Mouse (Mus musculus) brain, embryonic 18.5 days (tissue): ENCODE results near the gene Il4ra.

ENCODE experiments used
- DNase-seq: peaks from one replicate; pipeline ENCODE4 v3.0.0-alpha.2; 2012; ENCODE audit warnings: low read depth, low spot score

Gene Il4ra

DNA sequence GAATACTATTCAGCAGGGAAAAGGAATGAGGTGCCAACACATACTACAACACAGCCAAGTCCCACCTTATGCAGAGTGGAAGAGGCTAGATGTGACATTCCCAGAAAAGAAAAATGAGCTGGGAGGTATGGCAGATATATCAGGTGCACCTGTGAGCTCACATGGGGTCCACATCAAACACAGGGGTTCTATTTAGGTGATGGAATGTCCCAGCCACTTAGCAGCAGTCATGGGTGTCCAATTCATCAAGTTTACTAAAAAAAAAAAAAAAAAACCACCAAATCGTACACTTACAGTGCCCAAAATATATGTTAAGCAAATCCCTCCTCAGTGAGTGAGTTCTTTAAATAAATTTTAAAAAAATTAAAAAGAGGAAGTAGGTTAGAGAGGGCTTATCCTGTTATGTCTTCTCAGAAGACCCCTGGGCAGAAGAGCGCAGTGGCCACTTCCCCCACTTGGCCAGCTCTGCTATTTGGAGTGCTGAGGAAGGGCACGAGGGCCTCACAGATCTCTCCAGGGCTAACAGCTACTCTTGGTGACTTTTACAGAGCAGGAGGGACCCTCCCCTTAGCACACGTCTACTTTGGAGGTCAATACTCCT lies 47.6 kb downstream of the Il4ra start:
- DNase-seq: no peak

DNA sequence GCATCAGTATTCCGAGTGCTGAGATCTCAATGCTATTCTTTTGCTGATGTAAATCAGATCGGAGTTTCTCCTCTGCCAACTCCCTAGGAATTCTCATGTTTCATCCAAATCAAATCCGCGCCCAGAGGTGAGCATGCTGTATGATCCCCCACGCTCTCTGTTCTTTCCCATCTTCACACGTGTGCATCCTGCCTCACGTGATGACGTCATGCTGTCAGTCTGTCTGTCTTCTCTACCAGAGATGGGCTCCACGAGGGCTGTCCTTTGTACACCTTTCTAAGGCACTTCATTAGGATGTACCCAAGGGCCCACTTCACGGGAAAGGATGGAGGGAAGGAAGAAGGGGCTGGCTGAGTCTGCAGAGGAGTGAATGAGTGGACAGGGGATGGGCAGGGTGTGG lies 48.2 kb downstream of the Il4ra start:
- no peak for DNase-seq

DNA sequence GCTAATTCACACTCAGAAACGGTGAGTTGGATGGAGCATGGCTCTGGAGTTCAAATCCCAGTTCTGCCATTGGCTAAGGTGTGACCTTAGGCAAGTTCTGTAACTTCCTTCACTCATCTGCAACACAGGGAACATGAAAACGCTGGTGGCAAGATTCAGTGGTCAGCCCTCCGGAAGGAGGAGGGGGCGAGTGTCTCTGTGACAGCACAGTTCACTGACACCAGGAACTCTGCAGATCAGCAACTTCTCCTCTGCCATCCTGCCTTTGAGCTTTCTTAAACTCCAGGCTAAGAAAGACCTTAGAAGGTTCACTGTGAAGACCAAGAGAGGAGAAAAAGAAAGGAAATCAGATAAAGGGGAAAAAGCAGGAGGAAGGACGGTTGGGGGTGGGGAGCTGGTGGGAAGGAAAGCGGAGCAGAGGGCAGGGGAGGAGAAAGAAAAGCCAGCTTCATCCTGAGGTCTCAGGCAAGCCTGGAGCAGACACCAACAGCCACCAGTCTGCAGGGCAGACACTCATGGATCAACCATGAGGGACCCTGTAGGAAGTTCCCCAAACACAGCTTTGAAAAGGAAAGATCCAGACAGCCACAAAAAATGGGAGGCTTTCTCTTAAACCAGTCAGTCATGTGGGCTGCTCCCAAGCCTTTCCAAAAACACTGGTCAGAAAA lies 48.8 kb downstream of the Il4ra start:
- no peak for DNase-seq

DNA sequence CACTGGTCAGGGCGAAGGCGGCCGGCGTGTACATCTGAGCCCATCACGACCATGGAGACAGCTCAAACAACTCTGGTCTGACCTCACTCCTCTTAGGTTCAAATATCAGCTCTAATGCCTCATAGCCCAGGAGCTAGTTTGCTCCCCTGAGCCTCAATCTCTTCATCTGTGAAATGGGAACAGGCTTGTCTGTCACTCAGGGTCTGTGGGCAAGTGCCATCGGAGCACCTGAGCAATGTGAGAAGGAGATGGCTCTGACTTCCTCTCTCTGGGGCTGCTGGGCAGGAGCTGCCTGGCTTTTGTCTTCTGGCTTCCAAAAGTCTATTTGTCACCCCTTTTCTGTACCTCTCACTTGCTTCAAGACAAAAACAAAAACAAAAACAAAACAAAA lies 49.4 kb downstream of the Il4ra start:
- no peak for DNase-seq

DNA sequence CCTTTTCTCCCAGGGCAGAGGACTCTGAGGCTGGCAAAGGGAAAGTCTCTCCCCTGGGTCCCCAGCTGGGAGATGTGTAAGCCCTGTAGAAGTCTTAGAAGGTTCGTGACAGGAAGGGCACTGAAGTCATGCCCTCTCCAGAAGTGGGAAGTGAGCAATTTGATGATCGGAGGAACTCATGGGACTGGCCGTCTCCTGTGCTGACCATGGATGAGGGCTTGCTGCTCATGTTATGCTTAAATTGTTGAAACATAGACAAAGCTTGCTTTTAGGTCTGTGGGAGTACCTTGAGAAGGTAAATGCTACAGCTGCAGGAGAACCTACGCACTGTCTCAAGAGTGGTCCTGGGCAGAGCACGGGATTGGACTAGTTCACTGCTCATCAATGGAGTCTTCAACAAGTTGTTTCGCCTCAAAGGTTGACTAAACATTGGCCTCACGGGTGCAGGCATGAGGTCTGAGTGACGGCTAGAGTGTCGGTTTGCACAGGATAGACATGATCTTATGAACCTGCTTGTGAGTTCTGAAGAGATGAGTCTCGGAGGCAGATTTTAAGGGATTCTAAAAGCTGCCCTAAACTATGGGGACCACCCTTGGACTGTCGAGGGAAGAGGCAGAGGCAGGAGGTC lies 50.0 kb downstream of the Il4ra start:
- no peak for DNase-seq

DNA sequence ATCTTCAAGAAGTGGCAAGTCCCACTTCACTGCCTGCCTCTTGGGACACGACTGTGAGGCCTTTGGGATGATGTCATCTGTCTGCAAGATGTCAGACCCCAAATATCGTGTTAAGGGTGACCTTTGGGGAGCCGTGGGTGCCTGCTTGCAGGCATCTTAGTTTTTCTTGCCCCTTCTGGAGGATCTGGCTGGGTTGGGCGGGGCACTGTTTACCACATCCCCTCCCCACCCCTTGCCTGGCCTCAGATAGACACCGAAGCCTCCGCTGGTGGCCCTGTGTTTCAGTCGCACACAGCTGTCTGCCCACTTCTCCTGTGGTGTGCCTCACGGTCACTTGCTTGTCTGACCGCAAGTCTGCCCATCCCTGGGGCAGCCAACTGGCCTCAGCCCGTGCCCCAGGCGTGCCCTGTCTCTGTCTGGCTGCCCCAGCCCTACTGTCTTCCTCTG lies 51.3 kb downstream of the Il4ra start, which contains the start of gene Il21r:
Gene Il21r, plus strand, starts transcription at position 245 of the 447 bp plus-strand sequence.
- DNase-seq: no peak

DNA sequence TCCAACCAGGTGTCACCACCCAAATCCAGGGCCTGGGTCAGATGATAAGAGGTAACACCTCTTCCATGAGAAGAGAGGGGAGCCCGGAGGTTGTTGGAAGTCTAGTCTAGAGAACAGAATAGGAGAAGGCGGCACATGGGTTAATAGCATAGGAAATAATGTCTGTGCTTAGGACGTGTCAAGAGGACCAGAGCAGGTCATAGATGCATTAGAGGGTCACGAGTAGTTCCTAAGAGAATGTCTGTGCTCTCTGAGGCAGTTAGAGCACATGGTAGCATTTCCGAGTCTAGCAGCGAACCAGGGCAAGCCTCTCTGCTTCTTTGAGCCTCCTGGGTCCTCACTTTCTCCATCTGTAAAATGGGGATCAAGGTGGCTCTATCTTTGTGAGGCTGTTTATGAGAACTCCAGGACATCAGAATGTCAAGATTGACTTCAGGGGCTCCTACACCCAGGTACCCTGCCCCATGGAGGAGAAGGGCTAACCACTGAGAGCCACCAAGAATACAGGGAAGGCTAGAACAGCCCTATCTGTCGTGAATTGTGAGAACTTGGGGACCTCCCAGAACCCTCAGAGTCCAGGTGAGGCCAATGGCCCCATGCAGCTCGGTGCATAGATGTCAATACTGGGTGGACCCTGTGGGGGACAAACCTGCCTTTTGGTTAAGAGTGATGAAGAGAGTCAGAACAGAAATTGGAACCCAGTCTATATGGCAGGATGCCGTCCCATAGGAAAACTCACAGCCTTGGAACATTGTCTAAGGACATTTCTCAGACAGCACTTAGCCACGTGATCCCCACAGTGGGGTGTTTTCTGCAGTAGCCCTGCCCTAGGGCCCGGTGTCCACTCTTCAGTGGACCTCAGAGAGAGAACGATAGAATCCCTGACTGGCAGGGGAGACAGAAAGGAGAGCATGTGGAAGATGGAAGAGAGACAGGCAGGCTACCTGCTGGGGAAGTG lies 52.7 kb downstream of the Il4ra start:
- DNase-seq: no peak

DNA sequence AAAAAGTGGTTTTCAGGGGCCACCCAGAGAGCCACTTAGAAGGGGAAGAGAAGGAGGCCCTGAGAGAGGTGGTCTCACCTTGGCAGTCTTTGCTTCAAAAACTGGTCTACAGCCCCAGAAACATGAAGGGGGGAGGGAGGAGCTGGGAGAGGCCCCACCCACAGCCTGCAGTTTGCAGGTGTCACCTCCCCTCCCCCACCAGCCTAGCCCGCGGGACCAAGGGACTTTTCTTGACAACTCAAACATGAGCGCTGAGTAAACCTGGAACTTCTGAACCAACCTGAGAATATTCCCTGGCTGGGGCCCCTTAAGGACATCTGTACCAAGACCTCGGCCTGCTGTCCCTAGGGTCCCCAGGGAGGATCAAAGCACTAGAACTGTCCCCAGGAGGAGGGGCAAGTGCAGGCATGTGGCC lies 53.8 kb downstream of the Il4ra start:
- DNase-seq: no peak

DNA sequence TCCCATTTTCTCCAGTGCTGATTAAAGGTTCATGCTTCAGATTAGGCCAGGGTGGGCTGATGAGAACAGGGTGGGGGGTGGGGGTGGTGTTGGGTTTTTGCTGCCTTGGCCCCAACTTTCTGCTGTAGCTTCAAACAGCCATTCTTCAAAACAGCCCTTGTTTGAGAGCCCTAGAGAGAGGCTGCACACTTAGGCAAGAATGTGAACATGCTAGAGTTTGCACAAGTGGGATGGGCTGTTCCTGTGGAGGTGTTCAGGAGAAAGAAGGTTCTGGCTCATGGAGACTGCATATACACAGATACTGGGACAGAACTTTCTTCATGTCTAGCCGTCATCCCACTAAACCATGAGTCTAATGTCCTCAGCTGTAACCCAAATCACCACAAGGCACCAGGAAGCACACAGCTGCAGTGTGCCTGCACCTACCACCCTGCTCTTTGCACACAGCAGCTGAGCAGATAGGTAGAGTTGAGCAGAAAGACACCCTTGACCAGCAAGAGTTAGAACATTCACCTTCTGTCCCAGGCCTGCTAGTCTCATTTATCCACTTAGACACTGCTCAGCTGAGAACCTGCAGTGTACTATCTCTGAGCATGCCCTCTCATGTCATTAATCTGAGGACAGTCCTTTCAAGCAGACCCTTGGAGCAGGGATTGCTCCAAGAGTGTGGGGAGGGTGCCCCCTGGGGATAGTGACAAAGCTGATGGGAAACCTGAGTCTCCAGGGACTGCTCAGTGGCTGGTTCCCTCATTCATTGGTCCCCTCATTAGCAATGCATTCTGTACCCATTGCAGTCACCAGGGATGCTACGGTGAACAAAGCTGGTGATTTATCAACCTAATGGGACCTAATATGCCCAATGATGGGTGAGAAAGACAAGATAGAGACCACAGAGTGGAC lies 54.6 kb downstream of the Il4ra start:
- no peak for DNase-seq

DNA sequence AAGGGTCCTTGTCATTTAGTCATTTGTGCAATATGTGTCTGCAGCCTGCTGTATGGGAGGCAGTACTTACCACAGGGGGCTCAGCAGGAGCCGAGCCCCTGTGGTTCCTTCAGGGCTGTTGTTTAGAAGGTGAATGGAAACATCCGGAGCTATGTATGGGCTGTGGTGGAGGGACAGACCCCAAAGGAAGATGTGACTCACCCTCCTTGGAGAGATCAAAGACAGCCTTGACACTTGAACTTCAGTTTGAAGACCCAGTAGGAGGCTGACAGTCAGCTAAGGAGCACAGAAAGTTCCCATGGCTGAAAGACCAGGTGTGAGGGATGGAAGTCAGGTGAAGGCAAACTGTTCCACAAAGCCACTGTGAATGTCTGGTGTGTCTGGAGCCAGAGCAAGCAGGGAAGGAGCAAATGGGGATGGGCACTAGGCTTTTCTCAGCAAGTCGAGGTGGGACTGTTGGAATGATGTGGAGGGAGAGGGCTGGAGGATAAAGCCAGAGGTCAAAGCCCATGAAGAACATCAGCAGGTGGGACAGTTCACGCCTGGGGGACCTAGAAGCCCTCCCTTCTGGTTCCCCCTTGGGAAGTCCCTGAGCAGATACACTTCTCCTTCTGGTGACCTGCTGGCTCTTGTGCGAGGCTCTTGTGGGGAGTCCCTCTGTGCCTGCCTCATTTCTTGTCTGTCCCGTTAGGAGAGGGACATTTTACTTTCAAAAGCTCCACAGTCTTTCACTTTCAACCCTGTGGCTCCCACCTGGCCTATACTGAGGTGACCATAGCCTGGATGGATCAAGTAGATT lies 55.7 kb downstream of the Il4ra start:
- no peak for DNase-seq

DNA sequence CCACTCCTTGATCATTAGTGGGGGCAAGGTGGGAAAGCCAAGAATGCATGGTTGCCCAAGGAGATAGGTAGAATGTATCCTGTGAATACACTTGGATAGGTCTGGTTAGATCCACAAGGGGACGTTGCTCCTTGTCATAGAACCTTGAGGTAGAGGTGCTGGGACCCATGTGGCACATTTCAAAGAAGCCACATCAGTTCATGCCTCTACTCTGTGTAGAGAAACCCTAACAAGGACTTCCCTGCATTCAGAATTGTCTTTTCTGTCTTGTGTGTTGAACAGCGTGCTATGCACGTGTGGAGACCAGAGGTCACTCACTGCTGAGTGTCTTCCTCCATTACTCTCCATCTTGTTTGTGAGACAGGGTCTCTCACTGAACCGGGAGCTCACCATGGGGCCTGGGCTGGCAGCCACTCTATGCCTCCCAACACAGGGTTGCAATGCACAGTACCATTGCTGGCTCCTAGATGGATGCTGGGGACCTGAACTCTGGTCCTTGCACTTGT lies 56.3 kb downstream of the Il4ra start:
- no peak for DNase-seq

DNA sequence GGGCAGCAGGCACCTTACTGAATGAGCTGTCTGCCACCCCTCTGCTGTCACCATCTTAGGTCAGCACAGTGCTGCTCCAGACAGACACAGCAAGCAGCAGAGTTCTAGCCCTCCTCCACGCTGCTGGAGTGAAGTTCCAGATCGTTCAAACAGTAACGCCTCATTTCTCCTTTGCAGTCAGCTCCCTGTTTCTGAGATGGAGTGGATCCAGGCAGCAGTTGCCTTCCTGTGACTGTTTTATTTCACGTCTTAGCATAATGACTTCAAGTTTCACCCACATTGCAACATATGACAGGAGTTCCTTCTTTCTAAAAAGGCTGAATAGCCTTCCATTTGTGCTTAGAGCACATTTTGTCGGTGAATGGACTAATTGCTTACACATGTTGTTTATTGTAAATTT lies 61.7 kb downstream of the Il4ra start:
- no peak for DNase-seq

DNA sequence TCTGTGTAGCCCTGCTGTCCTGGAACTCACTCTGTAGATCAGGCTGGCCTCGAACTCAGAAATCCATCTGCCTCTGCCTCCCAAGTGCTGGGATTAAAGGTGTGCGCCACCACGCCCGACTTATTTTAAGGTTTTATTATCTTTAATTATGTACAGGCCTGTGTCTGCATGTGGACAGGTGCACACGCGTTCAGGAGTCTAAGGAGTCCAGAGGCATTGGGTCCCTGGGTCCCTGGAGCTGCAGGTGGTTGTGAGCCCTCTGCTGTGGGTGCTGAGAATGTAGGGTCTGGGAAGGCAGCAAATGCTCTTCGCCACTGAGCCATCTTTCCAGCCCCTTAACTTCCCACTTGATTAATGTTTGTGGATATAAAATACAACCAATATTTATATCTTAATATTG lies 63.5 kb downstream of the Il4ra start:
- DNase-seq: no peak

DNA sequence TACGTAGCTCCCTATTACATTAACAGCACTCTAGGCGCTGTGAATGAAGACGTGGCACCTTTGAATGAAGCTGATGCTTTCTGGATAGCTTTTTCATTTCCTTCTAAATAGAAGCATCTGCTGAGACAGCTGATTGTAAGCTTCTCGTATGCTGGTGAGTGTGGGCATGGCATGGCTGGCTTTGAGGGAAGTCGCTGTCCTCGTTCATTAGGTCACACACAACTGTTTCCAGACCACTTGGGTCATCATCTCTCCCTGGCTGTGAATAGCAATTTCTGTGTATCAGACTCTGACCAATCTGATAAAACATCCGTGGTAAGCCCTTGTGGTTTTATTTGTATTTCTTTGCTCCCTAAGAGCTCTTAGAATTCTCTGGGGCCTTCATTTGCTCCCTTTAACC lies 66.1 kb downstream of the Il4ra start:
- DNase-seq: no peak

DNA sequence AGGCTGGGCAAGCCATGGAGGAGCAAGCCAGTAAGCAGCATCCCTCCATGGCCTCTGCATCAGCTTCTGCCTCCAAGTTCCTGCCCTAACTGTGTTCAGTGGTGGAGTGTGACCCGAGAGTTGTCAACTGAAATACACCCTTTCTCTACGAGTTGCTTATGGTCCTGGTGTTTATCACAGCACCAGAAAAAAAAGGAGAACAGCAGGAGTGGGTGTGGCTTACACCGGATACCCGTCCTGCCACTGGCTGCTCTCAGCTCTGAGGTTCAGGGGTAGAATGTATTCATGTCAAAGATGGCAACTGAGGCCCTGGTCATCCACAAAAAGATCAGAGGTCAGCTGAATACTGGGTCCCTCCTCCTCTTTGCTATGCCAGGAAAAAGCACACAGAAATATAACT lies 68.2 kb downstream of the Il4ra start:
- DNase-seq: no peak

DNA sequence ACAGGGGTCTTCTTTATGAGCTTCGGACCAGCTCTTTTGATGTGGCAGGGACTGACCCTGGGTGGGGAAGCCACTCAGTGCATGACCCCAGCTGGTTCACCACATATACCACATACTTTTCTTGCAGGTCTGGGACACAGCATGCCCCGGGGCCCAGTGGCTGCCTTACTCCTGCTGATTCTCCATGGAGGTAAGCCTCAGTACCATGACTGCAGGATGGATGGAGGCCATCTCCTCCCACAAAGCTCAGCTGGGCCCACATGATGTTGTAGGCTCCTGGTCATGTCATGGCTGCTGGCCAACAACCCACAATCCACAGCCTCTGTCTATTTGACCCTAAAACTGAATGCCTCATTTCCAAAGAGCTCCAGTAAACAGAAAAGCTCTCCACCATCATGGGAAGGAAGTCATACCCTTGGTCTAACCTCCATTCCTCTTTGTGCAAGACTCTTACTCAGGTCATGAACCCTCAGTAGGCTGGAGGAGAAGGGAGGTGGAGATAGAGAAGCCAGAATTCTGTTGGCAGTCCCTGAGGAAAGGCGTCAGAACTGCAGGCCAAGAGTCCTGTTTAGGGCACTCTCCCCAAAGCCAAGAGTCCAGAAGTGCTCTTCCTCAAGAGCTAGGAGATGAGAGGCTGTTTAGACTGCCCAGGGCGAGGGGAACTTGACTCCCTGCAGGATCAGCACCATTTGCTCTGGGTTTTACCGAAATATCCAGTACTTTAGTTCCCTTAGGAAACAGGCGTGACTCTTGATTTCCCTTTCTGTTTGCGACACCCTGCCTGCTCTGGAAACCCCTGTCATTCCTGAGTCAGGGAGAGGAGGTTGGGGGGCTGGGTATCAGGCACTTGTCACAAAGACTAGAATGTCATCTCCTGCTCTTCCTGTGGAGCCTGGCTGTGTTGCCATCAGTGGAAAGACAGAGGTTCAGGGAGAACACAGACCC lies 71.1 kb downstream of the Il4ra start:
- DNase-seq: no peak

DNA sequence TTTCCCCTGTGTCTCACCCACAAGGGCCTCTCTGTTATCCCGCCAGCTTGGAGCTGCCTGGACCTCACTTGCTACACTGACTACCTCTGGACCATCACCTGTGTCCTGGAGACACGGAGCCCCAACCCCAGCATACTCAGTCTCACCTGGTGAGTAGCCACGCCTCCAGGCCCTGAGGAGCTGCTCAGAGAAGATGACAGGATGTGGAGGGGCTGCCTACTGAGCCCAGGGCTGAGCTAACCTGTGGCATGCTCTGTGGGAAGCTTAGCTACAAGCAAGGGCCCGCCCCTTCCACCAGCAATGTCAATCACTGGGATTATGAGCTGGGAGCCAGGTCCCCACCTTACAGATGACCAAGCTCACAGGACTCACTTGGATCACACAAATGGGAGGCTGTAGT lies 73.3 kb downstream of the Il4ra start:
- no peak for DNase-seq

DNA sequence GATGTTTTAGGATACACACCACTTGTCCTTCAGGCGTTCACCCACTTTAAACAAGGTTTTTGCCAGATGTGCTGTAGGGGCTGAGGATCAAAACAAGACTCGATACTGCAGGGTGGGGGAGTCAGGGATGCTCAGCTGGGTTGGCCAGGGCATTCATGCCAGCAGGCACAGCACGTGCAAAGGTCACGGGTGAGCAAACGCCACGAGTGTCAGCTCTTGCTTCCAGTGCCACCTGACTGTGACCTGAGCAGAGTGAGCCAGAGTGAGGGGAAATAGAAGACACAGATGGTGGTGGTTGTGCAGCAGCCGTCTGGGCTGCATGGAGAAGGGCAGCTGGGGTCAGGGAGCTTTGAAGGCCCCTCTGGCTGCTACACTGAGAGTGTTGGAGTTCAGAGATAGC lies 73.9 kb downstream of the Il4ra start:
- no peak for DNase-seq
